Mouse (Mus musculus): ENCODE data around the gene Socs2. TPM values are rescaled to one million over a fixed set of nuclear protein-coding genes. Genes with fewer than 3 reads are reported as not detected.

Gene Socs2
- polyA plus RNA-seq, 1 experiment from 2014 or later, result 61.3 TPM

DNA sequence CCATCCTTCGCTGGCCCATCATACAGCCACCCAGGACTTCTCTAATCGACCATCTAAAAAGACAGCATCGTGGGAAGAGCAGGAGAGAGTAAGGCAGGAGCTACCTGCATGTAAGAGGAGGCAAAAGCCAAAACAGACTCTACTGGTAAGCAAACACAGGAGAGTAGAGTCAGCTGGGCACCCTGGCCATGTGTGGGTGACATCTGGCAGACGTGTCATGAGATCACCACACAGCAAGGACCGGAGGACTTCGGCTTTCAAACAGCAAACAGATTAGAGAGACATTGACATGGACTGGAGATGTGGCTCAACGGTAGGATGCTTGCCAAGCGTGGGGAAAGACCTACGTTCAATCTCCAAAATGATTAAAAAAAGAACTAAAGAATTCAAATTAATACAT is 8.5 kb downstream of the Socs2 start:
- Histone ChIP-seq H3K9me3 (no peaks in the 10 kb centered on the region), H3K4me1 (replicated peaks) (0 out of 2 replicates have a peak, but pooled peaks cover 5% of the 10 kb centered on the region), H3K9ac (replicated peaks) (no peak overlapping the region), H3K4me3 (replicated peaks) (no peak overlapping the region), H3K36me3 (peaks cover 11% of the 10 kb centered on the region; the same call in 1 of the 2 replicates), H3K27ac (no peak overlapping the region), H3K27me3 (peaks cover 43% of the 10 kb centered on the region), H3K4me2 (no peak overlapping the region)
- no peak for ATAC-seq (ENCODE audit: insufficient number of reproducible peaks, insufficient read depth, low FRiP score, low TSS enrichment, low read depth)
- WGBS, result 60% methylated on average over 9 of the region's 9 CpGs

DNA sequence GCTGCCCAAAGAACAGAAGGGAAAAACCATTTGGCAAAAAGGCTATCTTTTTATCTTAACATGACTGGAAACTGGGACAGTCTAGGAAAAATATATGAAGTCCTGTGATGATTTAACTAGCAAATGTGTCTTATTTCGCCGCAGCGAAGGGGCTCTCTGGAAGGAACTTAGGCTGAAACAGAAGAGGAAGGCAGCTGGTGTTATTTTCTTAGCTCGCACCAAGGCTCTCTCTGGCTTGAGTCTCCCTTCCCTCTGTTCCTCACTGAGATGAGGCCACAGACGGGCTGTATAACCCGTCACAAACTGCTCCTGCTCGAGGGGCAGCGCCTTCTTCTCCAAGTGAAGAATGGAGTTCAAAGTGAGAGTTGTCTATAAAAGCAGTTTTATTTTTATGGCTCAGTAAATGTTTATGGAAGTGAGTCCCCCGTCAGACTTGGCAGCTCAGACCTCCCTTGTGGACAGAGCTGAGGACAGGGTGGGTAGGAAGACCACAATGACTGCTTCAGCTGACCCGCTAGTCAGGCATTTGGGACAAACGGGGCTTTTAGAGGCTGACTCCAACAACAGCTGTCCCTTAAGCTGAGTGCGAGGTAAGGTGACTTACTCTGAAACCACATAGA is 9.3 kb downstream of the Socs2 start:
- Histone ChIP-seq H3K36me3 (peaks cover 11% of the 10 kb centered on the region; the same call in 1 of the 2 replicates), H3K27ac (no peak overlapping the region), H3K4me1 (replicated peaks) (0 out of 2 replicates have a peak, but pooled peaks cover 5% of the 10 kb centered on the region), H3K27me3 (peaks cover 43% of the 10 kb centered on the region), H3K9ac (replicated peaks) (no peak overlapping the region), H3K4me2 (no peak overlapping the region), H3K4me3 (replicated peaks) (no peak overlapping the region), H3K9me3 (no peaks in the 10 kb centered on the region)
- ATAC-seq (ENCODE audit: insufficient number of reproducible peaks, insufficient read depth, low FRiP score, low TSS enrichment, low read depth), result no peak
- WGBS, result 28% methylated on average over 12 of the region's 12 CpGs

DNA sequence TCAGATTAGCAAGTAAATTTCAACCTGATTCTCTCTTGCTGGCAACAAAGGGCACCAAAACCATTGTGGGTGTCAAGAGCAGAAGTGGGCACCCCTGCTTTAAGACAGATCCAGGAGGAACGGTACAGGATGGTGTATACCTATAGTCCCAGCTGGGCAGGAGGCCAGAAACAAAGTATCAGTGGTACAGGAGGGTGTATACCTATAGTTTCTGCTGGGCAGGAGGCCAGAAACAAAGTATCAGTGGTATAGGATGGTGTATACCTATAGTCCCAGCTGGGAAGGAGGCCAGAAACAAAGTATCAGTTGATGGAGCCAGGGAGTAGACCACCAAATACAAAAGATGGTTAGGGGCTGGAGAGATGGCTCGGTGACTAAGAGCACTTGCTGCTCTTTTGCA is 12.2 kb downstream of the Socs2 start:
- Histone ChIP-seq H3K9me3 (no peaks in the 10 kb centered on the region), H3K27ac (no peak overlapping the region), H3K4me1 (replicated peaks) (peaks cover 5% of the 10 kb centered on the region; the same call in 1 of the 2 replicates), H3K4me2 (no peak overlapping the region), H3K9ac (replicated peaks) (no peak overlapping the region), H3K4me3 (replicated peaks) (no peak overlapping the region), H3K36me3 (peaks cover 5% of the 10 kb centered on the region; the same call in 1 of the 2 replicates), H3K27me3 (peaks cover 33% of the 10 kb centered on the region)
- ATAC-seq (ENCODE audit: insufficient number of reproducible peaks, insufficient read depth, low FRiP score, low TSS enrichment, low read depth), result no peak
- WGBS, result 79% methylated on average over 2 of the region's 2 CpGs

DNA sequence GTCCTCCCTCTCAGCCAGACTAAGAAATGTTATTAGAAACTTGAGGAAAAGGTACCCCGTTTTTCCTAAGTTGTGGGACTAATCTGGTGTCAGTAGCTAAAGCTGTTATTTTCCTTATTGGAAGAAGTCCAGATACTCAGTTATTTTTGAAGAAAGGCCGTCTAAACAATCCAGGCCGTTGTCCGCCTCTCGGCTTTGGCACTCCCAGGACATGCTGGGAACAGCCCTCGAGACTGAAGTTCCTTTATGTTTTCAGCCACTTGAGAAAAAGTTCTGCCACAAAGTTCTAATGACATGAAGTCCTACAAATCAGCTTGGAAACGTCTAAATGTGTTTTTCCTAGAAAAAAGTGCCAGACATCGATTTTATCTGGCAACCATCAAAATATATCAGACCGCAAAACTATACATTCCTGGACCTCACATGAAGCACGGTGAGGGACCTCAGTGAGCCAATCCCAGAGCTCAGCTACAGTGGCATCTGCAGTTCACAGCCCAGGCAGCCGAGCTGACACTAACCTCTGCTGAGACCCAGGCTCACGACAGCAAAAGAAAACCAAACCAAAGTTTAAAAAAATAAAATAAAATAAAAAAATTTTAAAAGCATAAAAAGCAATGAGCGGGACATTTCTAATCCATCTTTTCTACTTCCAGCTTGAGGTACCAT is 17.2 kb downstream of the Socs2 start:
- H3K9ac ChIP-seq (replicated peaks), result no peak overlapping the region
- H3K27ac ChIP-seq, result no peak overlapping the region
- no peak overlapping the region for H3K4me3 ChIP-seq (replicated peaks)
- ATAC-seq (ENCODE audit: insufficient number of reproducible peaks, insufficient read depth, low FRiP score, low TSS enrichment, low read depth), result no peak
- WGBS, result 42% methylated on average over 13 of the region's 13 CpGs
- H3K36me3 ChIP-seq, result no peaks in the 10 kb centered on the region
- peaks cover 36% of the 10 kb centered on the region for H3K4me1 ChIP-seq (replicated peaks)
- H3K4me2 ChIP-seq, result no peak overlapping the region
- no peaks in the 10 kb centered on the region for H3K9me3 ChIP-seq
- peaks cover 19% of the 10 kb centered on the region for H3K27me3 ChIP-seq

DNA sequence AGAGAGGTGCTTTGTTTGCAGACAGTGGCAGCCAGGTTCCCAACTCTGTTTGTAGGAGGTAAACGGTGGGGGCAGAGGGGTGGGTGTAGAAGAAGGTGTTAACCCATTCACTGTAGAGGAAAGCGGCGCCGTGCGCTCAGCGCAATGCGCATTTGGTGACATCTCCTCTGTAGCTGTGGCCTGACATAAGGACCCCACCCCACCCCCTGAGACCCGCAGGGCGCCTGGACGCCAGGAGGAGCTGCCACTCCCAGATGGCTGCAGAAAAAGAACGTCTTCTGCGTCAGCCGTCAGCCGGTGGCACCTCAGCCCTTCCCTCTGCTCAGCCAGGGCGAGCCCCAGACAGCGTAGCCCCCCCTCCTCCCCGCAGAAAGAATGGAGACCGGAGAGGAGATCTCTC is 18.5 kb downstream of the Socs2 start:
- 1% methylated on average over 18 of the region's 18 CpGs for WGBS
- 0 out of 2 replicates have a peak, but pooled peaks have one; percentile 61 for ATAC-seq (ENCODE audit: insufficient number of reproducible peaks, insufficient read depth, low FRiP score, low TSS enrichment, low read depth)
- Histone ChIP-seq H3K9ac (replicated peaks) (peak overlapping the region; percentile 38), H3K9me3 (no peaks in the 10 kb centered on the region), H3K4me3 (replicated peaks) (peak overlapping the region; percentile 39), H3K36me3 (no peaks in the 10 kb centered on the region), H3K4me1 (replicated peaks) (peaks cover 38% of the 10 kb centered on the region), H3K4me2 (peak overlapping the region; percentile 67), H3K27me3 (peaks cover 16% of the 10 kb centered on the region), H3K27ac (no peak overlapping the region)

DNA sequence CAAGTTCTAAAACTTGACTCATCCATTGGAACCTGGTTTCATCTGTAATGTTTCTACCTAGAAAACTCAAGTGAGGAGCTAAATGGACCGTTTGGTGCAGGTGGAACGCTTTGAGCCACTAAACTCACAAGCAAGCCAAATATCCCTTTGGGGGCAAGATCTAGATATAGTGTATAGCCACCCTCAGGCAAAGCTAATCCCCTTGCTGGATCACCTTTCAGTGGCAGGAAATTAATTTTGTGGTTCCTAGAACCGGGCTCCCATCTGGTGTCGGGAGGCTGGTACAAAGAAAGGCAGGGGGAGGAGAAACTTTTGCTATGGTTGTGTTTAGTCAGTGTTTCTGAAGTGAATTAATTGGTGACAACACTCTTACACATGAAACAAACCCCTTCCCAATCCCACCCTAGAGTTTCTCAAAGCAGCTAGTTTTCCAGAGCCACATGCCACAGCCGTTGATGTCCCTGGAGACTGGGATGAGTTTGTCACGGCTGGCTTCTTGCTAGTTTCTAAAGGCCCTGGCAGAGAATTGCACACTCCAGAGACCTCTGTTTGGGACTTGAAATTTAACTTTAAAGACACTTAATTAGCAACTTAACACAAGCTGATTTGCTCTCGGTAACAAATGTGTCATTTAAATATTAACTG is 19.7 kb downstream of the Socs2 start:
- H3K4me2 ChIP-seq, result no peak overlapping the region
- ATAC-seq (ENCODE audit: insufficient number of reproducible peaks, insufficient read depth, low FRiP score, low TSS enrichment, low read depth), result no peak

DNA sequence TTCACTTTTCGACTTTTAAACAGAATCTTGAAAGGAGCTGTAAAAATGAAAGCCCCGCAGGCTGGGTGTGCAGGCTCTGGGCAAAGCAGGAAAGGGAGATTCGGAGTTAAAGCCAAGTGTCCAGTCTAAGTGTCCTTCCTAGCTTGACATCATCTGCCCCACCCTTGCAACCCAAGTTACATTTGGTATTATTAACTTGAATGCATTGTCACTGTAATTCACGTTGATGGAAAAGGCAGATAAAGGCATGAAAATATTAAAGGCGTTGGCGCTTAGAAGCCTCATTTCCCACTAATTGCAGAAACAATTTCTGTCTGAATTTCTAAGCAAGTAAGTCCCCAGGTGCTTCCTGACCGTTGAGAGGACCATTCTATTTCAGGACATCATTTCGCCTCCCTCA is 20.6 kb downstream of the Socs2 start:
- no peaks in the 10 kb centered on the region for H3K36me3 ChIP-seq
- no peak overlapping the region for H3K4me2 ChIP-seq
- H3K9me3 ChIP-seq, result no peaks in the 10 kb centered on the region
- peaks cover 42% of the 10 kb centered on the region for H3K4me1 ChIP-seq (replicated peaks)
- H3K4me3 ChIP-seq (replicated peaks), result no peak overlapping the region
- peaks cover 17% of the 10 kb centered on the region for H3K27me3 ChIP-seq
- no peak for ATAC-seq (ENCODE audit: insufficient number of reproducible peaks, insufficient read depth, low FRiP score, low TSS enrichment, low read depth)
- no peak overlapping the region for H3K9ac ChIP-seq (replicated peaks)
- 79% methylated on average over 8 of the region's 8 CpGs for WGBS
- no peak overlapping the region for H3K27ac ChIP-seq

More for the DNA sequence above, 19.7 kb downstream of the Socs2 start:
- Histone ChIP-seq H3K9me3 (no peaks in the 10 kb centered on the region), H3K4me3 (replicated peaks) (no peak overlapping the region), H3K27ac (no peak overlapping the region), H3K9ac (replicated peaks) (no peak overlapping the region), H3K36me3 (no peaks in the 10 kb centered on the region), H3K27me3 (peaks cover 17% of the 10 kb centered on the region), H3K4me1 (replicated peaks) (peaks cover 39% of the 10 kb centered on the region)
- whole genome bisulfite sequencing, result 34% methylated on average over 7 of the region's 7 CpGs

DNA sequence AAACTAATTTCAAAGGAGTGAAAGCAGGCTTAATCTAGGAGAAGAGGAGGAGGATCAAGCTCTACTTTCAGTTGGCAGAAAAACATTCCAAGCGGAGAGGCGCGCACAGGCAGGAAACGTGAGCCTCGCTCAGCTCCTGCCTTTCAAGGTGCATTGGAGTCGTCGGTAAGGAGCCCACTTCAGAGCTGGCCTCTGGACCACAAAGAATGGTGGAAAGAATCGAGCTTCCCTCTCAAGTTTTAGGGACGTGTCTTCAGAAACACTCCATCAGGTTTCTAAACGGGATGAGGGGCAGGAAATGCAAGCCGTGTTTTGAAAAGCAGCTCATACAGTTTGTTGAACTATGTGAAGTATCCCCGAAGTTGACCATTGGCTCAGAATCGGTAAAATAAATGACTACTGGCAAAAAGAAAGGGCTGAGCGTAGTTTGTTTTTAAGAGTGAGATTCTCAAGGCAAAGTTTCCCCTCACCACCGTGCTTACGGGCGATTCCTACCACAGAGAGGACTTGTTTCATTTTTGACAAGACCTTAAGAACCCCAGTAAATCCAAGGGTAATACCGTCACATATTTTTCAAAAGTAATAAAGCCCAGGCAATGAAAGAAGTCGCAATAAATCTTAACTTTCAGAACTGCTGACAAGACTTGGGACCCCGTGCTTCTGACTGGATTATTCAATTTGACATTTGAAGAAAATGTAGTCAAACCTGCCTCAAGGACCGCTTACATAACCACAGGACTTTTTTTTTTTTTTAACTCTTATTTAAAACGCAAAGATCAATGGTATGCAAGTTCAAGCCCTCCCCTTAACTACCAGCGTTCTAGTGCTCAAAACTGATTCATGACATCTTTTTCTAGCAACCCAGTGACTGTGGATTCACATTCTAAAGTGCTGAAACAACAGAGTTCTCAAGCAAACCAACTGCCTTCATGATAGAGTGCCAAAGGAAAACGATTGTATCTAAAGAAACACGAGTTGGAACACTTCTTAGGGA is 21.9 kb downstream of the Socs2 start:
- ATAC-seq (ENCODE audit: insufficient number of reproducible peaks, insufficient read depth, low FRiP score, low TSS enrichment, low read depth), result no peak
- Histone ChIP-seq H3K4me2 (peak overlapping the region; percentile 36), H3K9me3 (no peaks in the 10 kb centered on the region), H3K36me3 (no peaks in the 10 kb centered on the region), H3K9ac (replicated peaks) (no peak overlapping the region), H3K4me1 (replicated peaks) (peaks cover 42% of the 10 kb centered on the region), H3K4me3 (replicated peaks) (no peak overlapping the region), H3K27ac (no peak overlapping the region), H3K27me3 (peaks cover 14% of the 10 kb centered on the region)
- WGBS, result 35% methylated on average over 25 of the region's 25 CpGs

DNA sequence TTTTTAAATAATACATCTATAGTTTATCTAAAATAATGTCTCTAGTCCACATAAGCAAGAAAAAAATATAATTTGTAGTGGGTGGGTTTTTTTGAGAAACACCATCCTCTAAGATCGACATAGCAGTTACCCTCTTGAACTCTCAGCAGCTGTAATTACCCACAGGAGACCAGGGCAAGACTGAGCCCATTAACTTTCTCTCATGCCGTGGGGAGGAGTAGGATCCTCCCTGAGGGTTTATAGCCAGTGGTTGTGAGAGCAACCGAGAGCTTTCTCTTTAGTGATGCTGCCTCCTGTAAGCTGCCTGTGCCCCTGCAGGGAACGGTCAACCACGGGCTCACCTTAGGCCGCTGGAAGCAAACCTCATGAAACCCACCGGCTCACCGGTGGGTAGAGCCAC is 24.9 kb downstream of the Socs2 start:
- Histone ChIP-seq H3K9me3 (no peaks in the 10 kb centered on the region), H3K4me1 (replicated peaks) (peaks cover 28% of the 10 kb centered on the region), H3K27ac (no peak overlapping the region), H3K9ac (replicated peaks) (no peak overlapping the region), H3K27me3 (peaks cover 5% of the 10 kb centered on the region), H3K36me3 (no peaks in the 10 kb centered on the region), H3K4me2 (no peak overlapping the region), H3K4me3 (replicated peaks) (no peak overlapping the region)
- ATAC-seq (ENCODE audit: insufficient number of reproducible peaks, insufficient read depth, low FRiP score, low TSS enrichment, low read depth), result no peak
- 52% methylated on average over 8 of the region's 8 CpGs for WGBS

DNA sequence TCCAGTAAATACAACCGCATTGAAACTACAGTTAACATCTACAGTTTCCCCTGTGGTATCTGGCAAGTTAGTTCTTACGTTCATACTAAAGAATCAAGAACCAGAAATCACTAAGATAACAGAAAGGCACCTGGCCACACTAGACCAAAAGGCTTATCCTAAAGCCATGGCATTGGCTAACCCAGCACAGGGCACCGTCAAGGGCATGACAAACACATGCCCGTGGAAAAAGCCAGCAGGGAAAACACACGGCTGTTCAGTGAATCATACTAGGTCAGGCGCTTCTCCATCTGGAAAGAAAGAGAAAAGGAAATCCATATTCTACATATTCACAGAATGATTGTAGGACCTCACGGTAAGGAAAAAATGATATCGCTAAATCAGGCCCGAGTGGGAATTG is 26.1 kb downstream of the Socs2 start:
- H3K9ac ChIP-seq (replicated peaks), result no peak overlapping the region
- 94% methylated on average over 9 of the region's 9 CpGs for WGBS
- no peak overlapping the region for H3K4me2 ChIP-seq
- no peaks in the 10 kb centered on the region for H3K36me3 ChIP-seq
- peaks cover 5% of the 10 kb centered on the region; the same call in 1 of the 2 replicates for H3K27me3 ChIP-seq
- no peak overlapping the region for H3K4me3 ChIP-seq (replicated peaks)
- no peak overlapping the region for H3K27ac ChIP-seq
- H3K9me3 ChIP-seq, result no peaks in the 10 kb centered on the region
- ATAC-seq (ENCODE audit: insufficient number of reproducible peaks, insufficient read depth, low FRiP score, low TSS enrichment, low read depth), result no peak
- H3K4me1 ChIP-seq (replicated peaks), result peaks cover 17% of the 10 kb centered on the region
